Mouse (Mus musculus): ENCODE measurements around the gene Map2k2. TPM values are rescaled to one million over a fixed set of nuclear protein-coding genes. Genes with fewer than 3 reads are reported as not detected.

Map2k2 gene
- total and polyA plus RNA-seq, 3 experiments = 67.2 to 127 (median 120) TPM

DNA sequence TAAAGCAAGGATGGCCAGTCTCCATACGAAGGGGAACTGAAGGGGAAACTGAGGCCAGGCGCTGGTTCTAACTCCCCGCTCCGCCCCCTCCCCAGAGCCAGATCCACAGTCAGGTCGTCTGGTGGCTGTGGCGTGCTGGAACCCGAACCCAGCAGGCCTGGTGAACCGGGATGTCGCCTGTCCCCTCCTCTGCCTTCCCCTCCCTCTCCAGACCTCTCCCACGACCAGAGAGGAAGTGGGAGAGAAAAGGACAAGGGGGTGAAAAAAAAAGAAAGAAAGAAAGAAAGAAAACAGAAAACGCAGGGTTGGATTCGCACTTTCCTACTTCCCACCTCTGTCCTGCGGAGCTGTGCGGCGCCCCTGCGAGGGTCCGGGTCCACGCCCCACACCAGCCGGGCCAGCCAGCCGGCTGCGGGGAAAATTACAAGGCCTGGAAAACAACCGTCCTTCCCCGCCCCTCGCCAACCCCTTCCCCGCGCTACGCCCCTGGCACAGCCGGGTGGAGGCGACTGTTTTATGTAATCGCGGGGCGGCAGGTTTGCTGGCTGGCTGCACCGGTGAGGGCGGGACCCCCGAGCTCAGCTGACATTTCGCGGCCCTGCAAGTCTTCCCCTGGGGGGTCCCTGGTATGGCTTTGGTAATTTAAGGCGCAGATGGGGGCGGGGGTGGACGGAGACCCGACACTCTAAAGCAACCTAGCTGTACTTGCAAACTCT lies 29.4 kb downstream of the Map2k2 start, which contains the start of gene Zbtb7a (continued):
- TF ChIP-seq PAX5 (IDR thresholded peaks at IDR 0.05; ENCODE audit: low read length) (no peak), BHLHE40 (IDR thresholded peaks at IDR 0.05; ENCODE audit: low read depth, low read length) (0 out of 2 replicates have a peak, but pooled peaks have one; percentile 22), E2F4 (IDR thresholded peaks at IDR 0.05; ENCODE audit: insufficient replicate concordance, low read depth, low read length) (no peak), RCOR1 (conservative IDR thresholded peaks at IDR 0.05; ENCODE audit: low read depth, low read length) (no peak), ETS1 (conservative IDR thresholded peaks at IDR 0.05; ENCODE audit: low read depth, low read length) (no peak), TBP (conservative IDR thresholded peaks at IDR 0.05; ENCODE audit: low read depth, low read length) (peak; percentile 91), IRF4 (IDR thresholded peaks at IDR 0.05; ENCODE audit: low read depth, low read length) (peak; percentile 57)

DNA sequence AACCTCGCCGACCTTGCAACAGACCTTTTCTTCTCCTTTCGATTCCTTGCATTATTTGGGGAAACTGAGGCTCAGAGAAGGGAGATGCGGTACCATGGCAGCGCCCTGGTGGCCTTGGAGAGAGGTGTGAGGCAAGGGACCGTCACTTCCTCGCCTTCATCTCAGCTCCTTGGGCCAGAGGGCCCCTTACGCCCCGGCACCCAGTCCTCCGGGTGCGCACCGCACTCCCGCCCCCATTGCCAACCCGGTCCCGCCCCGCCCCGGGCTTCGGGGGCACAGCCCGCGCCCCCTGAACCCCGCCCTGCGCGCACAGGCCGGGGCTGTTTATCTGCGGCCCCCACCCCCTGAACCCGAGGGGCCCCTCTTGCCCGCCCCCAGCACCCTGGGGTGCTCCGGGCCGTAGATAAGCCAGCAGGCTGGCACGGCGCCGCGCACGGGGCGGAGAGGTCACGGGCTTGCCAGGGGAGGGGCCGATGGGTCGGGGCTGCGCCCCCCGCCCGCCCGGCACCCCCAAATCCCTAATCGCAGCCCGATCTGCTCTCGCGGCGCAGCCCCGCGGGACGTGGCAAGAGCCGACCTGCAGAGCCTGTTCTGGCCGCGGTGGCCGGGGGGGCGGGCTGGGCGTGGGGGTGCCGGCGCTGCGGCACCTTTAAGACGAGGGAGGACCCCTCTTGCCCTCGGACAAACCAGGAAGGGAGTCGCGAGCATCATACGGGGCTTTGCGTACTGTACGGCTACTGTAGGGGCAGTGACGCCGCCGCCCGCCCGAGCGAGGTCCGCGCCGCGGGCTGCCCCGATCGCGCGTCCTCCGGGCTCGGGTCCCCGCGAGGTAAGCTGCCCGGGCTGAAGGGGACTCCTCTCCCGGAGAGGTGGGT lies 30.4 kb downstream of the Map2k2 start:
- peak overlapping the region; percentile 81 to 87 (median 81) for H3K4me3 ChIP-seq (replicated peaks in 1 of 3; ENCODE audit: low read depth in 2 of 3, low read length in 2 of 3, poor library complexity in 1 of 3)
- H3K4me1 ChIP-seq (ENCODE audit: control insufficient read depth in 1 of 2, insufficient read depth in 2 of 2) = peaks cover 12 to 40% of the 10 kb centered on the region in 2 experiments
- dilution Hi-C loops (cut with MboI; ENCODE audit: extremely low pct_ligation_motif_present, extremely low pct_unique_long_range_greater_than_20kb, low sequenced_read_pairs) = no loop called here
- peaks cover 32% of the 10 kb centered on the region for H3K79me2 ChIP-seq (replicated peaks; ENCODE audit: control insufficient read depth, extremely low read depth, insufficient read depth, poor library complexity, severe bottlenecking)
- DNase-seq (ENCODE audit: extremely low read depth) = peak; percentile 59
- H3K9me3 ChIP-seq (replicated peaks; ENCODE audit: low read length) = no peaks in the 10 kb centered on the region
- peak overlapping the region; percentile 93 for H3K4me2 ChIP-seq (ENCODE audit: insufficient read depth, low read depth, poor library complexity, severe bottlenecking)
- H3K27me3 ChIP-seq (replicated peaks) = no peaks in the 10 kb centered on the region
- TF ChIP-seq JUND (conservative IDR thresholded peaks at IDR 0.05; ENCODE audit: low read depth, low read length) (no peak), PAX5 (IDR thresholded peaks at IDR 0.05; ENCODE audit: low read length) (no peak), EP300 (IDR thresholded peaks at IDR 0.05; ENCODE audit: low read length) (no peak), TBP (conservative IDR thresholded peaks at IDR 0.05; ENCODE audit: low read depth, low read length) (no peak), POLR2A (IDR thresholded peaks at IDR 0.05; ENCODE audit: low read depth, low read length) (peak; percentile 52; the same call in 1 of the 2 replicates), MAFK (IDR thresholded peaks at IDR 0.05; ENCODE audit: insufficient replicate concordance, low read length) (no peak), ZC3H11A (IDR thresholded peaks at IDR 0.05; ENCODE audit: low read depth, low read length) (no peak), NELFE (IDR thresholded peaks at IDR 0.05; ENCODE audit: low read depth, low read length) (peak; percentile 46; the same call in 1 of the 2 replicates), GABPA (IDR thresholded peaks at IDR 0.05; ENCODE audit: insufficient replicate concordance, low read depth, low read length) (no peak), POLR2AphosphoS2 (IDR thresholded peaks at IDR 0.05; ENCODE audit: low read depth, low read length) (no peak), HCFC1 (IDR thresholded peaks at IDR 0.05; ENCODE audit: low read depth, low read length) (peak; percentile 43), ZKSCAN1 (IDR thresholded peaks at IDR 0.05; ENCODE audit: borderline replicate concordance, low read depth, low read length) (no peak), KAT2A (IDR thresholded peaks at IDR 0.05; ENCODE audit: insufficient replicate concordance, low read length) (no peak), MAX (IDR thresholded peaks at IDR 0.05; ENCODE audit: low read length) (no peak), UBTF (IDR thresholded peaks at IDR 0.05; ENCODE audit: low read depth, low read length) (peak; percentile 52; the same call in 1 of the 2 replicates), MAZ (IDR thresholded peaks at IDR 0.05; ENCODE audit: low read depth, low read length) (no peak), ETS1 (conservative IDR thresholded peaks at IDR 0.05; ENCODE audit: low read depth, low read length) (no peak), USF1 (IDR thresholded peaks at IDR 0.05; ENCODE audit: low read depth, low read length) (no peak), CTCF (conservative IDR thresholded peaks at IDR 0.05 in 1 of 2, IDR thresholded peaks at IDR 0.05 in 1 of 2; ENCODE audit: low read depth in 2 of 2, low read length in 2 of 2) (no peak), CHD2 (IDR thresholded peaks at IDR 0.05; ENCODE audit: low read length) (no peak), CHD1 (IDR thresholded peaks at IDR 0.05; ENCODE audit: low read depth, low read length) (peak; percentile 29; the same call in 1 of the 2 replicates), TCF12 (IDR thresholded peaks at IDR 0.05; ENCODE audit: low read depth, low read length) (peak; percentile 11; the same call in 1 of the 2 replicates), SIN3A (IDR thresholded peaks at IDR 0.05; ENCODE audit: low read length) (no peak), ZNF384 (IDR thresholded peaks at IDR 0.05; ENCODE audit: low read depth, low read length) (no peak; the same call in 1 of the 2 replicates), E2F4 (IDR thresholded peaks at IDR 0.05; ENCODE audit: insufficient replicate concordance, low read depth, low read length) (no peak), USF2 (conservative IDR thresholded peaks at IDR 0.05; ENCODE audit: low read depth, low read length) (no peak), SMC3 (IDR thresholded peaks at IDR 0.05; ENCODE audit: low read depth, low read length) (no peak), ELF1 (IDR thresholded peaks at IDR 0.05; ENCODE audit: low read depth, low read length) (peak; percentile 74), MXI1 (IDR thresholded peaks at IDR 0.05; ENCODE audit: low read depth, low read length) (peak; percentile 67; the same call in 1 of the 2 replicates), BHLHE40 (IDR thresholded peaks at IDR 0.05; ENCODE audit: low read depth, low read length) (no peak), ZMIZ1 (IDR thresholded peaks at IDR 0.05; ENCODE audit: low read depth, low read length) (no peak)
- H3K36me3 ChIP-seq (replicated peaks in 1 of 2; ENCODE audit: control insufficient read depth in 1 of 2, insufficient read depth in 1 of 2, low read length in 1 of 2) = peaks cover 0 to 11% of the 10 kb centered on the region in 2 experiments
- H3K9ac ChIP-seq (ENCODE audit: insufficient read depth, low read depth) = peak overlapping the region; percentile 100
- H3K27ac ChIP-seq (ENCODE audit: insufficient read depth, low read depth) = peak overlapping the region; percentile 18; the same call in 1 of the 2 replicates
- in situ Hi-C loops (cut with MboI; ENCODE audit: low pct_ligation_motif_present, low pct_unique_long_range_greater_than_20kb, low sequenced_read_pairs) = no loop called here

Measured in CH12.LX (cell line).